Mouse (Mus musculus): Measurements from ENCODE around the gene Zfp944. TPM values are rescaled to one million over a fixed set of nuclear protein-coding genes. Genes with fewer than 3 reads are reported as not detected.
"Not testable (repeated sequence)": the region's sequence is repeated elsewhere in the genome, so short reads cannot be mapped to it uniquely, and the experiment has no call there.

The Zfp944 gene
- total and polyA plus RNA-seq, 2 experiments, result 2.9 to 6.3 TPM

DNA sequence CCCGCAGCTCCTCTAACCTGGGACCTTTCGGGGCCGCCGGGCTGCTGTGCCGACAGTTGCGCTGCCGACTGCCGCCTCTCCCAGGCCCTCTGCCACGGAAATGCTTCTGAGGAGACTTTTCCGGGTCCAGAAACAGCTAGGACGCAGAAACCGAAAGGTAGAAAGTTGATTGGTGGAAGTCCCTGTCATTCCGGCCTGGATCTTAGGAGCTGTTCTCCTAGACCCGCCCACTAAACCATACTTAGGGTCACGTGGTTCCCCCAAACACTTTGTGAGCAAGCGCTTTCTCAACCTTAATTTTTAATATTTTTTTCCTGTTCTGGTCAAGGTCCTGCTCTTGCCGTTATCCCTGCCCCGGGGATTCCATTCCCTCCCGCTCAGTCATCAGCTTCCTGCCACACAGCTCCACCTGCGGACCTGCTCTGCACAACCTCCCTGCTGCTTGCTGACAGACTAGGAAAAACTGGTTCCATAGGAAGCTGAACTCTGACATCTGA lies 46.4 kb downstream of the Zfp944 start, which contains the start of gene CT030661.1:
Gene CT030661.1 (minus strand): TSS at position 108 of the 497 bp plus-strand sequence.
- peak within 1 kb of the TSS; percentile 67 for H3K27ac ChIP-seq (replicated peaks; ENCODE audit: insufficient read depth, low read depth, low read length)
- H3K4me1 ChIP-seq (ENCODE audit: control insufficient read depth, insufficient read depth, low read length); H3K79me2 ChIP-seq (ENCODE audit: control insufficient read depth, insufficient read depth, low read length); H3K36me3 ChIP-seq (ENCODE audit: control insufficient read depth, insufficient read depth, low read length); H3K27me3 ChIP-seq (ENCODE audit: control insufficient read depth, insufficient read depth, low read length): not testable (repeated sequence)
- H3K4me3 ChIP-seq (ENCODE audit: insufficient read depth, low read depth, low read length), result peak within 1 kb of the TSS; percentile 68
- WGBS, result under 1% methylated on average over 20 of the region's 20 CpGs
- peak within 1 kb of the TSS; percentile 72 for H3K9ac ChIP-seq (ENCODE audit: low read depth, low read length)
- DNase-seq (ENCODE audit: extremely low read depth, low read depth, low spot score), result peak; percentile 98
- TF ChIP-seq POLR2A (IDR thresholded peaks at IDR 0.05; ENCODE audit: extremely low read depth, insufficient read depth, low read length), result peak; percentile 63; the same call in 1 of the 2 replicates

GRCm38 (mm10) chr17:22314219-22314618 lies 47.0 kb downstream of the Zfp944 start:
- H3K4me3 ChIP-seq (ENCODE audit: insufficient read depth, low read depth, low read length), result peak overlapping the region; percentile 68
- peak overlapping the region; percentile 60 for H3K27ac ChIP-seq (replicated peaks; ENCODE audit: insufficient read depth, low read depth, low read length)
- not testable (repeated sequence) for H3K36me3 ChIP-seq (ENCODE audit: control insufficient read depth, insufficient read depth, low read length); H3K27me3 ChIP-seq (ENCODE audit: control insufficient read depth, insufficient read depth, low read length); H3K79me2 ChIP-seq (ENCODE audit: control insufficient read depth, insufficient read depth, low read length); H3K4me1 ChIP-seq (ENCODE audit: control insufficient read depth, insufficient read depth, low read length); DNase-seq (ENCODE audit: extremely low read depth, low read depth, low spot score)
- H3K9ac ChIP-seq (ENCODE audit: low read depth, low read length), result peak overlapping the region; percentile 52
- 0% methylated on average over 3 of the region's 3 CpGs for WGBS

Other genes starting within 250 kb of the Zfp944 start
- 1.3 and 1.4 TPM in 2 replicates for gene Zfp947, start 195.2 kb downstream of the Zfp944 start, total RNA-seq (2014; rRNA removed)
- gene Zfp947, start 195.2 kb downstream of the Zfp944 start, polyA plus RNA-seq (2012; rRNA removed), result 0.07 and 0.15 TPM in 2 replicates
- gene Zfp994, start 135.8 kb downstream of the Zfp944 start, total RNA-seq (2014; rRNA removed), result 2.8 and 4.1 TPM in 2 replicates
- 0.12 and 0.15 TPM in 2 replicates for gene Zfp994, start 135.8 kb downstream of the Zfp944 start, polyA plus RNA-seq (2012; rRNA removed)
- gene CT030661.1, start 46.6 kb downstream of the Zfp944 start, total RNA-seq (2014; rRNA removed), result 5.4 and 7.0 TPM in 2 replicates
- gene CT030661.1, start 46.6 kb downstream of the Zfp944 start, polyA plus RNA-seq (2012; rRNA removed), result 0.52 and 0.54 TPM in 2 replicates
- 5.2 and 6.9 TPM in 2 replicates for gene Zfp758, start 53 bp upstream of the Zfp944 start, total RNA-seq (2014; rRNA removed)
- gene Zfp758, start 53 bp upstream of the Zfp944 start, polyA plus RNA-seq (2012; rRNA removed), result 0.44 and 0.46 TPM in 2 replicates
- 9.3 and 11.3 TPM in 2 replicates for gene Zfp946, start 62.8 kb upstream of the Zfp944 start, total RNA-seq (2014; rRNA removed)
- 3.3 and 5.5 TPM in 2 replicates for gene Zfp946, start 62.8 kb upstream of the Zfp944 start, polyA plus RNA-seq (2012; rRNA removed)
- not detected in 2 replicates for gene Vmn2r111, start 212.1 kb upstream of the Zfp944 start, total RNA-seq (2014; rRNA removed)
- not detected in 2 replicates for gene Vmn2r111, start 212.1 kb upstream of the Zfp944 start, polyA plus RNA-seq (2012; rRNA removed)
- not detected in 2 replicates for gene Vmn2r112, start 239.6 kb upstream of the Zfp944 start, total RNA-seq (2014; rRNA removed)
- not detected in 2 replicates for gene Vmn2r112, start 239.6 kb upstream of the Zfp944 start, polyA plus RNA-seq (2012; rRNA removed)